Mouse (Mus musculus): ENCODE measurements at regions not wholly inside any gene's neighbourhood (a gene's known extent, or its start where the extent isn't known, plus 50 kb on each side); places are given as distances from the start of the nearest gene placed in this dataset.
"Not testable (repeated sequence)": the region's sequence is repeated elsewhere in the genome, so short reads cannot be mapped to it uniquely, and the experiment has no call there.

GRCm38 (mm10) chr5:12751514-12751913, 368.3 kb downstream of the Sema3d start:
- no peak overlapping the region for H3K27ac ChIP-seq (replicated peaks)
- no peaks in the 10 kb centered on the region for H3K36me3 ChIP-seq (ENCODE audit: control insufficient read depth, insufficient read depth, low read length)
- no peaks in the 10 kb centered on the region for H3K9me3 ChIP-seq (ENCODE audit: control insufficient read depth, low read length)
- H3K9ac ChIP-seq (ENCODE audit: low read length): no peak overlapping the region
- no peak for DNase-seq (ENCODE audit: low spot score)
- TF ChIP-seq CTCF (IDR thresholded peaks at IDR 0.05; ENCODE audit: low read depth): no peak
- TF ChIP-seq EP300 (optimal IDR thresholded peaks at IDR 0.05): no peak
- 25% methylated on average over 5 of the region's 5 CpGs for WGBS
- no peak for ATAC-seq (ENCODE audit: low FRiP score, low TSS enrichment)
- H3K27me3 ChIP-seq (ENCODE audit: control insufficient read depth, insufficient read depth, low read length): no peaks in the 10 kb centered on the region
- H3K4me1 ChIP-seq (replicated peaks; ENCODE audit: control insufficient read depth, insufficient read depth): no peaks in the 10 kb centered on the region
- no peak overlapping the region for H3K4me2 ChIP-seq (replicated peaks; ENCODE audit: low read depth)
- no peak overlapping the region for H3K4me3 ChIP-seq (ENCODE audit: low read depth, low read length)

- Histone ChIP-seq H3K4me1 (replicated peaks; ENCODE audit: control insufficient read depth, insufficient read depth) (no peaks in the 10 kb centered on the region), H3K27me3 (ENCODE audit: control insufficient read depth, insufficient read depth, low read length) (no peaks in the 10 kb centered on the region), H3K27ac (replicated peaks) (no peak overlapping the region), H3K9me3 (ENCODE audit: control insufficient read depth, low read length) (no peaks in the 10 kb centered on the region), H3K4me2 (replicated peaks; ENCODE audit: low read depth) (no peak overlapping the region), H3K4me3 (ENCODE audit: low read depth, low read length) (no peak overlapping the region), H3K36me3 (ENCODE audit: control insufficient read depth, insufficient read depth, low read length) (no peaks in the 10 kb centered on the region), H3K9ac (ENCODE audit: low read length) (no peak overlapping the region)
- DNase-seq (ENCODE audit: low spot score) (no peak), ATAC-seq (ENCODE audit: low FRiP score, low TSS enrichment) (no peak)
- TF ChIP-seq EP300 (optimal IDR thresholded peaks at IDR 0.05) (no peak), CTCF (IDR thresholded peaks at IDR 0.05; ENCODE audit: low read depth) (no peak)
These were observed 365.6 kb upstream of the Sema3a start for GRCm38 (mm10) chr5:12759634-12760033.

GRCm38 (mm10) chr5:12767383-12767782, 357.8 kb upstream of the Sema3a start:
- H3K9ac ChIP-seq (ENCODE audit: low read length): no peak overlapping the region
- DNase-seq (ENCODE audit: low spot score): no peak
- H3K36me3 ChIP-seq (ENCODE audit: control insufficient read depth, insufficient read depth, low read length): no peaks in the 10 kb centered on the region
- no peak overlapping the region for H3K4me2 ChIP-seq (replicated peaks; ENCODE audit: low read depth)
- no peaks in the 10 kb centered on the region for H3K9me3 ChIP-seq (ENCODE audit: control insufficient read depth, low read length)
- no peak for ATAC-seq (ENCODE audit: low FRiP score, low TSS enrichment)
- TF ChIP-seq EP300 (optimal IDR thresholded peaks at IDR 0.05): no peak
- TF ChIP-seq CTCF (IDR thresholded peaks at IDR 0.05; ENCODE audit: low read depth): no peak
- no peaks in the 10 kb centered on the region for H3K27me3 ChIP-seq (ENCODE audit: control insufficient read depth, insufficient read depth, low read length)
- H3K27ac ChIP-seq (replicated peaks): no peak overlapping the region
- no peak overlapping the region for H3K4me3 ChIP-seq (ENCODE audit: low read depth, low read length)
- 49% methylated on average over 1 of the region's 1 CpGs for WGBS
- no peaks in the 10 kb centered on the region for H3K4me1 ChIP-seq (replicated peaks; ENCODE audit: control insufficient read depth, insufficient read depth)

- no peak overlapping the region for H3K9ac ChIP-seq (ENCODE audit: low read length)
- no peak for ATAC-seq (ENCODE audit: low FRiP score, low TSS enrichment)
- H3K4me1 ChIP-seq (replicated peaks; ENCODE audit: control insufficient read depth, insufficient read depth): no peaks in the 10 kb centered on the region
- no peaks in the 10 kb centered on the region for H3K27me3 ChIP-seq (ENCODE audit: control insufficient read depth, insufficient read depth, low read length)
- H3K27ac ChIP-seq (replicated peaks): no peak overlapping the region
- no peaks in the 10 kb centered on the region for H3K36me3 ChIP-seq (ENCODE audit: control insufficient read depth, insufficient read depth, low read length)
- H3K9me3 ChIP-seq (ENCODE audit: control insufficient read depth, low read length): no peaks in the 10 kb centered on the region
- H3K4me3 ChIP-seq (ENCODE audit: low read depth, low read length): no peak overlapping the region
- WGBS: 62% methylated on average over 3 of the region's 3 CpGs
- TF ChIP-seq EP300 (optimal IDR thresholded peaks at IDR 0.05) (no peak), CTCF (IDR thresholded peaks at IDR 0.05; ENCODE audit: low read depth) (no peak)
- H3K4me2 ChIP-seq (replicated peaks; ENCODE audit: low read depth): no peak overlapping the region
- DNase-seq (ENCODE audit: low spot score): peak; percentile 15
These were observed 342.5 kb upstream of the Sema3a start for GRCm38 (mm10) chr5:12782681-12783080.

- Histone ChIP-seq H3K4me3 (ENCODE audit: low read depth, low read length) (no peak overlapping the region), H3K27ac (replicated peaks) (no peak overlapping the region), H3K4me1 (replicated peaks; ENCODE audit: control insufficient read depth, insufficient read depth) (no peaks in the 10 kb centered on the region), H3K9me3 (ENCODE audit: control insufficient read depth, low read length) (no peaks in the 10 kb centered on the region), H3K4me2 (replicated peaks; ENCODE audit: low read depth) (no peak overlapping the region), H3K27me3 (ENCODE audit: control insufficient read depth, insufficient read depth, low read length) (no peaks in the 10 kb centered on the region), H3K9ac (ENCODE audit: low read length) (no peak overlapping the region), H3K36me3 (ENCODE audit: control insufficient read depth, insufficient read depth, low read length) (no peaks in the 10 kb centered on the region)
- no peak for TF ChIP-seq CTCF (IDR thresholded peaks at IDR 0.05; ENCODE audit: low read depth)
- no peak for TF ChIP-seq EP300 (optimal IDR thresholded peaks at IDR 0.05)
- WGBS: 90% methylated on average over 1 of the region's 1 CpGs
- ATAC-seq (ENCODE audit: low FRiP score, low TSS enrichment): no peak
- no peak for DNase-seq (ENCODE audit: low spot score)
These were observed 316.5 kb upstream of the Sema3a start for GRCm38 (mm10) chr5:12808729-12809128.

- ATAC-seq (ENCODE audit: low FRiP score, low TSS enrichment) (no peak), DNase-seq (ENCODE audit: low spot score) (no peak)
- H3K27me3 ChIP-seq (ENCODE audit: control insufficient read depth, insufficient read depth, low read length): no peaks in the 10 kb centered on the region
- no peaks in the 10 kb centered on the region for H3K4me1 ChIP-seq (replicated peaks; ENCODE audit: control insufficient read depth, insufficient read depth)
- WGBS: 64% methylated on average over 2 of the region's 2 CpGs
- no peaks in the 10 kb centered on the region for H3K36me3 ChIP-seq (ENCODE audit: control insufficient read depth, insufficient read depth, low read length)
- H3K4me3 ChIP-seq (ENCODE audit: low read depth, low read length): no peak overlapping the region
- no peak overlapping the region for H3K4me2 ChIP-seq (replicated peaks; ENCODE audit: low read depth)
- H3K9ac ChIP-seq (ENCODE audit: low read length): no peak overlapping the region
- no peaks in the 10 kb centered on the region for H3K9me3 ChIP-seq (ENCODE audit: control insufficient read depth, low read length)
- TF ChIP-seq CTCF (IDR thresholded peaks at IDR 0.05; ENCODE audit: low read depth) (no peak), EP300 (optimal IDR thresholded peaks at IDR 0.05) (no peak)
- H3K27ac ChIP-seq (replicated peaks): no peak overlapping the region
These were observed 315.3 kb upstream of the Sema3a start for GRCm38 (mm10) chr5:12809884-12810283.

- DNase-seq (ENCODE audit: low spot score); H3K27ac ChIP-seq (replicated peaks); H3K9ac ChIP-seq (ENCODE audit: low read length); ATAC-seq (ENCODE audit: low FRiP score, low TSS enrichment); H3K27me3 ChIP-seq (ENCODE audit: control insufficient read depth, insufficient read depth, low read length); H3K4me1 ChIP-seq (replicated peaks; ENCODE audit: control insufficient read depth, insufficient read depth); H3K9me3 ChIP-seq (ENCODE audit: control insufficient read depth, low read length); H3K4me2 ChIP-seq (replicated peaks; ENCODE audit: low read depth); H3K4me3 ChIP-seq (ENCODE audit: low read depth, low read length); H3K36me3 ChIP-seq (ENCODE audit: control insufficient read depth, insufficient read depth, low read length): not testable (repeated sequence)
- 76% methylated on average over 3 of the region's 3 CpGs for WGBS
These were observed 278.0 kb upstream of the Sema3a start for GRCm38 (mm10) chr5:12847207-12847606.

Data from stomach, postnatal 0 days (tissue).